Mouse (Mus musculus): Measurements from ENCODE around the gene Phf11b.
"Not testable (repeated sequence)": the region's sequence is repeated elsewhere in the genome, so short reads cannot be mapped to it uniquely, and the experiment has no call there.

GRCm38 (mm10) chr14:59297391-59297790, 43.8 kb downstream of the Phf11b start, which contains the start of gene Phf11a:
- TF ChIP-seq POLR2A (IDR thresholded peaks at IDR 0.05; ENCODE audit: low read depth, low read length); CTCF (conservative IDR thresholded peaks at IDR 0.05; ENCODE audit: insufficient read depth, insufficient read length, low read depth, low read length): not testable (repeated sequence)
